Mouse (Mus musculus): Measurements from ENCODE around the gene Dll3. TPM values are rescaled to one million over a fixed set of nuclear protein-coding genes. Genes with fewer than 3 reads are reported as not detected.
"Not testable (repeated sequence)": the region's sequence is repeated elsewhere in the genome, so short reads cannot be mapped to it uniquely, and the experiment has no call there.

Dll3 gene
- polyA plus RNA-seq, 1 experiment from 2014 or later, result 2.3 TPM

- Histone ChIP-seq H3K9me3 (ENCODE audit: control insufficient read depth, low read length) (no peaks in the 10 kb centered on the region), H3K4me2 (ENCODE audit: low read depth, low read length) (peak within 1 kb of the TSS; percentile 91), H3K4me3 (ENCODE audit: low read length) (peak within 1 kb of the TSS; percentile 92), H3K4me1 (ENCODE audit: control insufficient read depth, insufficient read depth, low read length) (peaks cover 3% of the 10 kb centered on the region), H3K9ac (ENCODE audit: low read depth, low read length) (peak within 1 kb of the TSS; percentile 97), H3K36me3 (ENCODE audit: control insufficient read depth, insufficient read depth, low read length) (0 out of 2 replicates have a peak, but pooled peaks cover 3% of the 10 kb centered on the region), H3K27ac (ENCODE audit: low read length) (peak within 1 kb of the TSS; percentile 82), H3K27me3 (replicated peaks; ENCODE audit: control insufficient read depth, insufficient read depth, low read length) (no peaks in the 10 kb centered on the region)
- ATAC-seq, result peak; percentile 92
- 6% methylated on average over 57 of the region's 57 CpGs for WGBS
These were observed 34.7 kb downstream of the Dll3 start, which contains the start of gene Eid2 for GRCm38 (mm10) chr7:28267129-28268041. TSS of gene Eid2 (plus strand) at chr7:28267881.

- Histone ChIP-seq H3K4me3 (ENCODE audit: low read length) (no peak overlapping the region), H3K36me3 (ENCODE audit: control insufficient read depth, insufficient read depth, low read length) (0 out of 2 replicates have a peak, but pooled peaks cover under 1% of the 10 kb centered on the region), H3K4me2 (ENCODE audit: low read depth, low read length) (no peak overlapping the region), H3K4me1 (ENCODE audit: control insufficient read depth, insufficient read depth, low read length) (peaks cover 3% of the 10 kb centered on the region), H3K9me3 (ENCODE audit: control insufficient read depth, low read length) (no peaks in the 10 kb centered on the region), H3K27me3 (replicated peaks; ENCODE audit: control insufficient read depth, insufficient read depth, low read length) (no peaks in the 10 kb centered on the region), H3K9ac (ENCODE audit: low read depth, low read length) (no peak overlapping the region), H3K27ac (ENCODE audit: low read length) (no peak overlapping the region)
- 89% methylated on average over 13 of the region's 13 CpGs for WGBS
- ATAC-seq, result no peak
These were observed 36.6 kb downstream of the Dll3 start for GRCm38 (mm10) chr7:28265391-28265790.

GRCm38 (mm10) chr7:28263786-28264185, 38.3 kb downstream of the Dll3 start:
- H3K4me2 ChIP-seq (ENCODE audit: low read depth, low read length), result no peak overlapping the region
- ATAC-seq, result peak; percentile 45; the same call in 1 of the 2 replicates
- H3K9ac ChIP-seq (ENCODE audit: low read depth, low read length), result no peak overlapping the region
- H3K9me3 ChIP-seq (ENCODE audit: control insufficient read depth, low read length), result no peaks in the 10 kb centered on the region
- 6% methylated on average over 15 of the region's 15 CpGs for WGBS
- no peaks in the 10 kb centered on the region for H3K27me3 ChIP-seq (replicated peaks; ENCODE audit: control insufficient read depth, insufficient read depth, low read length)
- H3K36me3 ChIP-seq (ENCODE audit: control insufficient read depth, insufficient read depth, low read length), result no peaks in the 10 kb centered on the region
- no peak overlapping the region for H3K27ac ChIP-seq (ENCODE audit: low read length)
- peaks cover 2% of the 10 kb centered on the region for H3K4me1 ChIP-seq (ENCODE audit: control insufficient read depth, insufficient read depth, low read length)
- H3K4me3 ChIP-seq (ENCODE audit: low read length), result no peak overlapping the region

GRCm38 (mm10) chr7:28262861-28263260, 39.2 kb downstream of the Dll3 start:
- Histone ChIP-seq H3K9me3 (ENCODE audit: control insufficient read depth, low read length) (no peaks in the 10 kb centered on the region), H3K9ac (ENCODE audit: low read depth, low read length) (no peak overlapping the region), H3K4me2 (ENCODE audit: low read depth, low read length) (no peak overlapping the region), H3K4me3 (ENCODE audit: low read length) (no peak overlapping the region), H3K36me3 (ENCODE audit: control insufficient read depth, insufficient read depth, low read length) (no peaks in the 10 kb centered on the region), H3K4me1 (ENCODE audit: control insufficient read depth, insufficient read depth, low read length) (no peaks in the 10 kb centered on the region), H3K27ac (ENCODE audit: low read length) (no peak overlapping the region), H3K27me3 (replicated peaks; ENCODE audit: control insufficient read depth, insufficient read depth, low read length) (no peaks in the 10 kb centered on the region)
- 41% methylated on average over 5 of the region's 5 CpGs for WGBS
- no peak for ATAC-seq

- H3K4me3 ChIP-seq (ENCODE audit: low read length), result no peak overlapping the region
- no peak overlapping the region for H3K4me2 ChIP-seq (ENCODE audit: low read depth, low read length)
- H3K9me3 ChIP-seq (ENCODE audit: control insufficient read depth, low read length), result no peaks in the 10 kb centered on the region
- no peak overlapping the region for H3K27ac ChIP-seq (ENCODE audit: low read length)
- no peak overlapping the region for H3K9ac ChIP-seq (ENCODE audit: low read depth, low read length)
- H3K27me3 ChIP-seq (replicated peaks; ENCODE audit: control insufficient read depth, insufficient read depth, low read length), result no peaks in the 10 kb centered on the region
- 82% methylated on average over 6 of the region's 6 CpGs for WGBS
- ATAC-seq, result no peak
- no peaks in the 10 kb centered on the region for H3K36me3 ChIP-seq (ENCODE audit: control insufficient read depth, insufficient read depth, low read length)
- no peaks in the 10 kb centered on the region for H3K4me1 ChIP-seq (ENCODE audit: control insufficient read depth, insufficient read depth, low read length)
These were observed 46.6 kb downstream of the Dll3 start for GRCm38 (mm10) chr7:28255476-28255875.

- Histone ChIP-seq H3K27me3 (replicated peaks; ENCODE audit: control insufficient read depth, insufficient read depth, low read length) (no peaks in the 10 kb centered on the region), H3K27ac (ENCODE audit: low read length) (no peak overlapping the region), H3K4me2 (ENCODE audit: low read depth, low read length) (no peak overlapping the region), H3K9ac (ENCODE audit: low read depth, low read length) (no peak overlapping the region), H3K9me3 (ENCODE audit: control insufficient read depth, low read length) (no peaks in the 10 kb centered on the region), H3K36me3 (ENCODE audit: control insufficient read depth, insufficient read depth, low read length) (no peaks in the 10 kb centered on the region), H3K4me3 (ENCODE audit: low read length) (no peak overlapping the region), H3K4me1 (ENCODE audit: control insufficient read depth, insufficient read depth, low read length) (no peaks in the 10 kb centered on the region)
- 85% methylated on average over 6 of the region's 6 CpGs for WGBS
- ATAC-seq, result no peak
These were observed 47.4 kb downstream of the Dll3 start for GRCm38 (mm10) chr7:28254591-28254990.

GRCm38 (mm10) chr7:28251976-28252375, 50.1 kb downstream of the Dll3 start:
- H3K27ac ChIP-seq (ENCODE audit: low read length), result no peak overlapping the region
- WGBS, result 87% methylated on average over 17 of the region's 17 CpGs
- no peak overlapping the region for H3K9ac ChIP-seq (ENCODE audit: low read depth, low read length)
- H3K27me3 ChIP-seq (replicated peaks; ENCODE audit: control insufficient read depth, insufficient read depth, low read length), result no peaks in the 10 kb centered on the region
- no peaks in the 10 kb centered on the region for H3K36me3 ChIP-seq (ENCODE audit: control insufficient read depth, insufficient read depth, low read length)
- H3K4me1 ChIP-seq (ENCODE audit: control insufficient read depth, insufficient read depth, low read length), result no peaks in the 10 kb centered on the region
- no peak overlapping the region for H3K4me2 ChIP-seq (ENCODE audit: low read depth, low read length)
- H3K9me3 ChIP-seq (ENCODE audit: control insufficient read depth, low read length), result no peaks in the 10 kb centered on the region
- no peak overlapping the region for H3K4me3 ChIP-seq (ENCODE audit: low read length)
- ATAC-seq, result no peak

GRCm38 (mm10) chr7:28248957-28249356, 53.1 kb downstream of the Dll3 start:
- Histone ChIP-seq H3K36me3 (ENCODE audit: control insufficient read depth, insufficient read depth, low read length) (no peaks in the 10 kb centered on the region), H3K27me3 (replicated peaks; ENCODE audit: control insufficient read depth, insufficient read depth, low read length) (no peaks in the 10 kb centered on the region), H3K9ac (ENCODE audit: low read depth, low read length) (no peak overlapping the region), H3K4me1 (ENCODE audit: control insufficient read depth, insufficient read depth, low read length) (no peaks in the 10 kb centered on the region), H3K4me2 (ENCODE audit: low read depth, low read length) (no peak overlapping the region), H3K27ac (ENCODE audit: low read length) (no peak overlapping the region), H3K9me3 (ENCODE audit: control insufficient read depth, low read length) (no peaks in the 10 kb centered on the region), H3K4me3 (ENCODE audit: low read length) (no peak overlapping the region)
- WGBS, result 93% methylated on average over 3 of the region's 3 CpGs
- no peak for ATAC-seq

GRCm38 (mm10) chr7:28243943-28244342, 58.1 kb downstream of the Dll3 start:
- 57% methylated on average over 2 of the region's 2 CpGs for WGBS
- H3K4me1 ChIP-seq (ENCODE audit: control insufficient read depth, insufficient read depth, low read length); ATAC-seq; H3K4me3 ChIP-seq (ENCODE audit: low read length); H3K9ac ChIP-seq (ENCODE audit: low read depth, low read length); H3K27me3 ChIP-seq (replicated peaks; ENCODE audit: control insufficient read depth, insufficient read depth, low read length); H3K9me3 ChIP-seq (ENCODE audit: control insufficient read depth, low read length); H3K27ac ChIP-seq (ENCODE audit: low read length); H3K4me2 ChIP-seq (ENCODE audit: low read depth, low read length); H3K36me3 ChIP-seq (ENCODE audit: control insufficient read depth, insufficient read depth, low read length): not testable (repeated sequence)
